Mouse (Mus musculus): ENCODE measurements around the gene Gstcd. TPM values are rescaled to one million over a fixed set of nuclear protein-coding genes. Genes with fewer than 3 reads are reported as not detected.

Gene Gstcd
- polyA plus RNA-seq (2012; rRNA removed) = 0.65 and 1.1 TPM in 2 replicates

GRCm38 (mm10) chr3:133091664-133092273 is at the start of gene Gstcd, which contains the start of gene Ints12:
Gene Gstcd, minus strand, starts transcription at chr3:133092033.
Gene Ints12, plus strand, starts transcription at chr3:133091840.

DNA sequence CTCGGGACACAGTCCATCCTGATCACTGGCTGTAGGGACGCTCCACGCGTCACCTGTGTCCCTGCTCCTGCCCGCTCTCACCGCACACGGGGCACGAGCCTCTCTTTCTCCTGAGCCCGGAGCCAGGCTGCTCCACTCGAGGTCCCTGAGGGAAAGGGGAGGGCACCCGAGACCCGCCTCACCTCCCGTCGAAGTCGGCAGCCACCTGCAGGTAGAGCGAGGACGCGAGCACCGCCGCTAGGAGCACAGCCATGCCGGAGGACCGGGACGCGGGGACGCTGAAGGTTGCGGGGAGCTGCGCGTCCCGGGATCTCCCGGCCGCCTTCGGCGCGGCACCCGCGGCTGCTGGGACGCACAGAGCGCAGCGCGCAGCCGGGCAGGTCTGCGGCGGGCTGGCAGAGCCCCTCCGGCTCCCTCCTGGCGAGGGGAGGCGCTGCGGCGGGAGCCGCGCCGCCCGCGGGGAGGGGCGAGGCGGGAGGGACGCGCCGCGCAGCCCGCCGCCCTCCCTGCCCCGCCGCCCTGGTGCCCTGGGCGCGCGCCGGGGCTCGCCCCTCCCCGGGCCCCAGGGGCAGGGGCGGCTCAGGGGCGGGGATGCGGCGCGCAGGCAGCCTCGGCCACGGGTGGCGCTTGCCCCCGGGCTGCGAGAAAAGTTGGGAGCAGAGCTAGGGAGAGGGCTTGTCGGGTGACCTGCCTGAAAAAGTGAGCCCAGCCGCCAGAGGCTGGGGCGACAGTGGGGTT is 141.9 kb downstream of the Gstcd start, which contains the start of gene Npnt:
TSS of gene Npnt (minus strand) at position 501 of the 738 bp plus-strand sequence.

Other genes with a start within 250 kb of the Gstcd start
- 7.6 and 11.4 TPM in 2 replicates for gene Npnt, start 141.7 kb downstream of the Gstcd start, polyA plus RNA-seq (2012; rRNA removed)
- gene Ints12, start 193 bp downstream of the Gstcd start, polyA plus RNA-seq (2012; rRNA removed) = 0.59 and 1.2 TPM in 2 replicates
- gene Arhgef38, start 142.9 kb upstream of the Gstcd start, polyA plus RNA-seq (2012; rRNA removed) = 0.01 and 0.11 TPM in 2 replicates
- gene Ppa2, start 218.1 kb upstream of the Gstcd start, polyA plus RNA-seq (2012; rRNA removed) = 52.9 and 91.6 TPM in 2 replicates